Mouse (Mus musculus) frontal cortex, postnatal 36 days (tissue): ENCODE measurements around the gene Dpp3.
"Not testable (repeated sequence)": the region's sequence is repeated elsewhere in the genome, so short reads cannot be mapped to it uniquely, and the experiment has no call there.

Experiments
- DNase-seq, 2 experiments: peaks; one replicate each; pipeline ENCODE4 v3.0.0; 2022; ENCODE audit warnings: low spot score in 2 of 2

Dpp3 gene

GRCm38 (mm10) chr19:4896780-4897520 lies 31.1 kb downstream of the Dpp3 start:
- no peak for DNase-seq

GRCm38 (mm10) chr19:4891798-4892197 lies 36.3 kb downstream of the Dpp3 start:
- DNase-seq: no peak

- no peak for DNase-seq
Observed at GRCm38 (mm10) chr19:4889791-4890190, 38.3 kb downstream of the Dpp3 start.

- DNase-seq: no peak
Observed at GRCm38 (mm10) chr19:4883961-4884360, 44.1 kb downstream of the Dpp3 start.

- no peak for DNase-seq
Observed at GRCm38 (mm10) chr19:4879324-4879703, 48.8 kb downstream of the Dpp3 start.

GRCm38 (mm10) chr19:4878405-4879323 lies 49.4 kb downstream of the Dpp3 start, which contains the start of gene Zdhhc24:
Zdhhc24 (plus strand) TSS chr19:4878668.
- peak; percentile 97 to 98 for DNase-seq

GRCm38 (mm10) chr19:4877785-4878184 lies 50.3 kb downstream of the Dpp3 start, which contains the start of gene Actn3:
Actn3 (minus strand) TSS chr19:4877909.
- DNase-seq: no peak

- no peak for DNase-seq
Observed at GRCm38 (mm10) chr19:4876755-4877154, 51.3 kb downstream of the Dpp3 start.

- DNase-seq: no peak
Observed at GRCm38 (mm10) chr19:4876241-4876640, 51.8 kb downstream of the Dpp3 start.

- not testable (repeated sequence) for DNase-seq
Observed at GRCm38 (mm10) chr19:4874613-4875012, 53.5 kb downstream of the Dpp3 start.

- DNase-seq: no peak
Observed at GRCm38 (mm10) chr19:4865147-4865546, 62.9 kb downstream of the Dpp3 start.

GRCm38 (mm10) chr19:4863048-4863447 lies 65.0 kb downstream of the Dpp3 start:
- no peak for DNase-seq

- no peak for DNase-seq
Observed at GRCm38 (mm10) chr19:4859081-4859480, 69.0 kb downstream of the Dpp3 start.
